Mouse (Mus musculus) liver, adult (tissue): ENCODE measurements at regions not wholly inside any gene's neighbourhood (a gene's known extent, or its start where the extent isn't known, plus 50 kb on each side); places are given as distances from the start of the nearest gene placed in this dataset.

Experiments used
- GATA4 ChIP-seq: IDR thresholded peaks from 2 replicates; pipeline ENCODE4 v1.6.1; 2014; ENCODE audit warnings: mild to moderate bottlenecking, low read length; ENCODE audit not compliant: insufficient replicate concordance

- no peak for TF ChIP-seq GATA4
Measured at GRCm38 (mm10) chr14:31963131-31963911, 65.5 kb upstream of the Galnt15 start.

- no peak for TF ChIP-seq GATA4
Measured at GRCm38 (mm10) chr14:31964076-31964475, 64.7 kb upstream of the Galnt15 start.

GRCm38 (mm10) chr14:31964831-31965230, 64.0 kb upstream of the Galnt15 start:
- no peak for TF ChIP-seq GATA4

GRCm38 (mm10) chr14:31969531-31969930, 59.3 kb upstream of the Galnt15 start:
- no peak for TF ChIP-seq GATA4

GRCm38 (mm10) chr14:31970245-31970830, 58.5 kb upstream of the Galnt15 start:
- TF ChIP-seq GATA4, result no peak

- TF ChIP-seq GATA4, result no peak
Measured at GRCm38 (mm10) chr14:31970851-31971250, 57.9 kb upstream of the Galnt15 start.

- no peak for TF ChIP-seq GATA4
Measured at GRCm38 (mm10) chr14:31973702-31974101, 55.1 kb upstream of the Galnt15 start.

GRCm38 (mm10) chr14:31978196-31978595, 50.6 kb upstream of the Galnt15 start:
- TF ChIP-seq GATA4, result no peak

GRCm38 (mm10) chr14:31978690-31979089, 50.1 kb upstream of the Galnt15 start:
- TF ChIP-seq GATA4, result no peak
